Mouse (Mus musculus) left cerebral cortex, adult 8-10 months (tissue): Measurements from ENCODE around the gene Gpx6. TPM values are rescaled to one million over a fixed set of nuclear protein-coding genes. Genes with fewer than 3 reads are reported as not detected.
A peak's percentile ranks its signal among the peaks of the same experiment; 100 is the strongest.

ENCODE experiments used
- DNase-seq, 2 experiments: peaks; one replicate each; pipeline ENCODE4 v3.0.0; 2022; ENCODE audit warnings: low spot score in 2 of 2
- total RNA-seq, 4 experiments: library from RNA; stranded (reverse); gene quantifications; 2 replicates each; pipeline ENCODE4 v1.2.4; 2022

Gpx6 gene
- total RNA-seq, 4 experiments from 2014 or later, result 0.28 to 1.4 (median 0.59) TPM

DNA sequence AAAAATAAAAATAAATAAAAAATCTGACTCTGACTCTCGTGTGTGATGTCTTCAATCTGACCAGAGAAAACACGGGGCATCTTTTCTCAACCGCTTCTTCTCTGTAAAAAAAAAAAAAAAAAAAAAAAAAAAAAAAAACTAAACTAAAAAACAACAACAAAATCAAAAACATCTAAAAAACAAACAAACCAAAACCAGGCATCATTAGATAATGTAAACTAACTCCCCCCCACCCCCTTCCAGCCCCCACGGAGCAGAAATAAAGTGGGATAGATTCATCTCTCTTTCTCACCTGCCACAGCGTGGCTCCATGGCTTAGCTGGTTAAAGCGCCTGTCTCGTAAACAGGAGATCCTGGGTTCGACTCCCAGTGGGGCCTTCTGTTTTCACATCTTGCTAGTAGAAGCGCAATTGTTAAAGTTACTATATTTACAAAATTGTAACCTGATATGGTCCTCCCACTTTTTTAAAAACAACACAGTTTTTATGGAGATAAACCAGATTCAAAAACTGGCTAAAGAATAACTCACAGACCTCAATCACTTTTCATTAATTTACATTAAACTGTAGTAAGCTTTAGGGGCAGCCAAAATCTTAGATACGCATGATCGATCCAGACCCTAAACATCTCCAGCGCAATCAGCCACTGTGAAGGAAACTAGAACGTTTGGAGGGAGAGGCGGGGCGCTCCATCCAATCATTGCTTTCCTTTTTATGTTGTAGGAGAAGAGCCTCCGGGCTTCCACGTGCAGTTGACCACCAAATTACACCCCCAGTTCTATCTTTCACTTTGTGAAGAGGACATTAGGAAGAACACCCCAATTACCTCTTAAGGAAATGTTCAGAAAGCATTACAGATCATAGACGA, 10.8 kb downstream of the Gpx6 start:
- peak; percentile 20 to 49 for DNase-seq

DNA sequence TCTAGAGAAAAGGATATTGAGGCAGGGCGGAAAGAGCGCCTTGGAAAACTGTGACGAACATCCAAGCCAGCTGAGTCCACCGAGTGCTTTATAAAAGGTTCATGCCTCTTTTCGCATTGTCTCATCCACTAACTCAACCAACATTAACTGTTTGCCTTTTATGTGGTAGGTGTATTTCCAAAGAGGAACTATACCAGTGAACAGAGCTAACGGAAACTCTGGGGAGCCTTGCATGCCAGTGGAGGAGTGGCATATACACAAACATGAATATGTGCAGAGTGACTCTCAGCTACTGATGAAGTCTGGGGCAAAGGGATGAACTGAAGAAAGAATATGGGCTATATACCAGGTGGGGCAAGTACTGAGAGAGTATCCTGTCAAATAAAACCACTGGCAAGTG, 11.5 kb downstream of the Gpx6 start:
- no peak for DNase-seq

GRCm38 (mm10) chr13:21326191-21326590, 14.3 kb downstream of the Gpx6 start:
- DNase-seq, result no peak

GRCm38 (mm10) chr13:21326657-21327211, 14.8 kb downstream of the Gpx6 start:
- DNase-seq, result peak; percentile 28 to 67

- no peak for DNase-seq
Observed at GRCm38 (mm10) chr13:21327424-21327823, 15.5 kb downstream of the Gpx6 start.

GRCm38 (mm10) chr13:21346610-21347009, 34.7 kb downstream of the Gpx6 start, which contains the start of gene Olfr1367:
Gene Olfr1367 (plus strand): TSS chr13:21346910.
- DNase-seq, result no peak

DNA sequence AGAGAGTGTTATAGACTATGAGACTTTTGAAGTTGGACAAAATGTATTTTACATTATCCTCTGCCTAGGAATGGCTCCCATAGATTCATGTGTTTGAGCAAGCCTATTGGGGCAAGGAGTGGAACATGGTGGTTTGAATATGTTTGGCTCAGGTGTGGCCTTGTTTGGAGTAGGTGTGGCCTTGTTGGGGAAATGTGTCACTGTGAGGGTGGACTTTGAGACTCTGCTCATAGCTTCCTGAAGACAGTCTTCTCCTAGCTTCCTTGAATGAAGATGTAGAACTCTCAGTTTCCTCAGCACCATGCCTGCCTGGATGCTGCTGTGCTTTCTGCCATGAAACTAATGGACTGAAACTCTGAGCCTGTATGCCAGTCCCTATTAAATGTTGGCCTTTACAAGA, 38.7 kb downstream of the Gpx6 start:
- DNase-seq, result no peak

GRCm38 (mm10) chr13:21362621-21363248, 50.8 kb downstream of the Gpx6 start, which contains the start of gene Zscan12:
Gene Zscan12 (plus strand): TSS chr13:21362820.
- peak; percentile 69 to 90 for DNase-seq

DNA sequence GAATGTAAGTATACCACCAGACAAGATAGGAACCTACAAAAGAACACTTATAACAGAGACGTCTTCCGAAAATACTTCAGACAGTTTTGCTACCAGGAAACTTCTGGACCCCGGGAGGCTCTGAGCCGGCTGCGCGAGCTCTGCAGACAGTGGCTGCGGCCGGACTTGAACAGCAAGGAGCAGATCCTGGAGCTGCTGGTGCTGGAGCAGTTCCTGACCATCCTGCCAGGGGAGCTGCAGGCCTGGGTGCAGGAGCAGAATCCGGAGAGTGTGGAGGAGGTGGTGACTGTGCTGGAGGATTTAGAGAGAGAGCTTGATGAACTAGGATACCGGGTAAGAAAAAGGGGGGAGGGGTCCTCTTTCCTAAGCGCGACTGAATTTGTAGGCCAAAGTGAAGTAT, 51.8 kb downstream of the Gpx6 start:
- no peak for DNase-seq

- no peak for DNase-seq
Observed at GRCm38 (mm10) chr13:21366635-21367034, 54.7 kb downstream of the Gpx6 start.

Other genes starting within 250 kb of the Gpx6 start
- not detected for gene Olfr1370, start 237.2 kb upstream of the Gpx6 start, total RNA-seq
- not detected for gene Olfr1369-ps1, start 200.6 kb upstream of the Gpx6 start, total RNA-seq
- not detected for gene Olfr263, start 182.5 kb upstream of the Gpx6 start, total RNA-seq
- gene Olfr1368, start 166.3 kb upstream of the Gpx6 start, total RNA-seq, result not detected
- gene Trim27, start 132.7 kb upstream of the Gpx6 start, total RNA-seq, result 10 to 100 TPM; 34.1 to 39.5 (median 35.3) TPM
- gene Gpx5, start 19.4 kb upstream of the Gpx6 start, total RNA-seq, result not detected
- not detected for gene Olfr1367, start 34.8 kb downstream of the Gpx6 start, total RNA-seq
- 1 to 10 TPM; 6.7 to 8.8 (median 7.8) TPM for gene Zscan12, start 50.7 kb downstream of the Gpx6 start, total RNA-seq
- 10 to 100 TPM; 31.7 to 41.8 (median 35.8) TPM for gene Zkscan3, start 90.6 kb downstream of the Gpx6 start, total RNA-seq
- gene Pgbd1, start 128.9 kb downstream of the Gpx6 start, total RNA-seq, result 1 to 10 TPM; 1.4 to 1.9 (median 1.6) TPM
- 10 to 100 TPM; 52.1 to 59.4 (median 55.5) TPM for gene Zscan26, start 141.6 kb downstream of the Gpx6 start, total RNA-seq
- gene Nkapl, start 156.4 kb downstream of the Gpx6 start, total RNA-seq, result 1 to 10 TPM in 2 of 4 experiments, under 1 TPM in 2; 0.59 to 1.5 (median 0.84) TPM
- gene Zkscan4, start 166.8 kb downstream of the Gpx6 start, total RNA-seq, result 1 to 10 TPM; 5.1 to 6.2 (median 5.8) TPM
- not detected for gene Gm10065, start 167.3 kb downstream of the Gpx6 start, total RNA-seq
- gene AK157302, start 183.1 kb downstream of the Gpx6 start, total RNA-seq, result 10 to 100 TPM; 15.4 to 22.7 (median 19.3) TPM
- 10 to 100 TPM; 39.0 to 60.7 (median 52.2) TPM for gene Gm11273, start 189.3 kb downstream of the Gpx6 start, total RNA-seq
- gene Zkscan8, start 219.0 kb downstream of the Gpx6 start, total RNA-seq, result 10 to 100 TPM; 16.2 to 16.5 (median 16.3) TPM
- not detected for gene Olfr1366, start 230.7 kb downstream of the Gpx6 start, total RNA-seq
- gene Olfr1535, start 247.8 kb downstream of the Gpx6 start, total RNA-seq, result not detected